Mouse (Mus musculus): ENCODE results near the gene Phox2a. TPM values are rescaled to one million over a fixed set of nuclear protein-coding genes. Genes with fewer than 3 reads are reported as not detected.

Phox2a gene
- total RNA-seq, 2 experiments from 2014 or later, result 0.42 to 0.48 TPM

- no peak for DNase-seq
- intact Hi-C loops (cut with DNase I), result no loop called here
These were observed 19.1 kb downstream of the Phox2a start for GRCm38 (mm10) chr7:101837154-101837605.

- DNase-seq, result peak; percentile 91 to 92
- intact Hi-C loops (cut with DNase I), result loop anchor here (2.0 kb wide), 2 partner anchors 57 to 159 kb away; no protein-coding TSS in a partner anchor
These were observed 19.7 kb downstream of the Phox2a start, which contains the start of gene Inppl1 for GRCm38 (mm10) chr7:101837606-101838471. Gene Inppl1, minus strand, starts transcription at chr7:101838229.

DNA sequence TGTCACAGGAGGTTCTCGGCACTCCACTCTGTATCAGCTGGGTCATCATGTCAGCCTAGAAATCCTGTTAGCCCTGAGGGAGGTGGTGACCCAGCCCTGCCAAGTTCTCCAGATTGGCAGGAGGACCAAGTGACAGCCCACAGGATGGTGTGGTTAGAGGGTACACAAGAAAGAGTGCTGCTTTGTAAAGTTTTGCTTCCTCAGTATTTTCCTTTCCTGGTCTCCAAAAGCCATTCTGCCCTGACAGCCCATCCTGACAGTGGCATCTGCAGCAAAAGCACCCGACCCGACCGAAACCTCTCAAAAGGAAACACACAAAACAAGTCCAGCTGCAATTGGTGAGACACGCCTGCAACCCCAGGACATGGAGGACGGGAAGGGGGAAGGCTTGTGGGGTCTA is 26.1 kb downstream of the Phox2a start:
- intact Hi-C loops (cut with DNase I), result no loop called here
- DNase-seq, result no peak

DNA sequence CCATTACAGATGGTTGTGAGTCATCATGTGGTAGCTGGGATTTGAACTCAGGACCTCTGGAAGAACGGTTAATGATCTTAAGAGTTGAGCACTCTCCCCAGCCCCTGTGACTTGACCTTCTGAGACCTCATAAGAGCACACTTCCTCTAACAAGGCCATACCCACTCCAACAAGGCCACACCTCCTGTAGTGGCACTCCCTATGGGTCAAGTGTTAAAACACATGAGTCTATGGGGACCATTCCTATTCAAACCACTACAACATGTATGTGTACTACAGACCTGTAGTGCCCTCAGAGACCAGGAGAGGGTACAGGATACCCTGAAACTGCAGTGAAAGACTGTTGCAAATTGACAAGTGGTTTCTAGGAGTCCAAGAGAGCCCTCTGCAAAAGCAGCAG is 29.8 kb downstream of the Phox2a start:
- intact Hi-C loops (cut with DNase I), result no loop called here
- DNase-seq, result no peak

DNA sequence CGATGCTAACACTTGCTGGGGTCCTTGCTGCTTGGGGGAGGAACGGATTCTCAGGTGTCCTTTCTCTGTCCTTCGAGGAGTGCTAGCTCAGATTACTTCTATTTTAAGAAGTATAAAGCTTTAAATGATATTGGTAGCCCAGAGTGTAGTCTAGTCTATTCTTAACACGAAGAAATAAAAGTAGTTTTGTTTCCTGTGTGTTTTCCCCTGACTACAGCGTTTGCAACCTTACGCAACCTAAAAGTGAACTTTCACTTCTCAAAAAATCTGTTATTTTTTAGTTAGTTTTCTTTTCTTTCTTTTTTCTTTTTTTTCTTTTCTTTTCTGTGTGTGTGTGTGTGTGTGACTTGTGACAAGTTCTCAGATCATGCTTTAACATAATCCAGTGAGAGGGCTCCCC is 33.6 kb downstream of the Phox2a start:
- intact Hi-C loops (cut with DNase I), result no loop called here
- DNase-seq, result no peak

- no peak for DNase-seq
- intact Hi-C loops (cut with DNase I), result no loop called here
These were observed 34.7 kb downstream of the Phox2a start for GRCm38 (mm10) chr7:101852846-101853245.

GRCm38 (mm10) chr7:101853816-101854215 is 35.7 kb downstream of the Phox2a start:
- DNase-seq, result no peak
- intact Hi-C loops (cut with DNase I), result no loop called here

- intact Hi-C loops (cut with DNase I), result no loop called here
- no peak for DNase-seq
These were observed 39.0 kb downstream of the Phox2a start, which contains the start of gene Folr2 for GRCm38 (mm10) chr7:101857094-101857493. Gene Folr2, minus strand, starts transcription at chr7:101857194.

DNA sequence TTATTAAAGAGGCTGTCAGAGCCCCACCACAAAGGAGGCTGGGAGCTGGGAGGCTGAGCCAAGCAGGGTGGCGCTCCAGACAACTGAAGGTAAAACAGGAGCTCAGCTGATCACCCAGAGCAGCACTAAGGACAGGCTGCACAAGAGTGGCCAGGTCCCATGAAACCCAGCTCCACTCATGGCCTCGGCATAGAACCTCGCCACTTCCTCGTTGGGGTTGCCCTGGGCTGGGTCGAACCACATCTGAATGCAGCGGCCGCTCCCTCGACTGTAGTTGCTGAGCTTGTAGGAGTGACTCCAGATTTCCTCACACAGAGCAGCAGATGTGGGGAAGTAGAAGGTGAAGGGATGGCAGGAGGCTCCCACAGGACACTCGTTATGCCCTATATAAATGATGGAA is 40.2 kb downstream of the Phox2a start:
- intact Hi-C loops (cut with DNase I), result no loop called here
- no peak for DNase-seq

- intact Hi-C loops (cut with DNase I), result no loop called here
- no peak for DNase-seq
These were observed 42.9 kb downstream of the Phox2a start for GRCm38 (mm10) chr7:101860978-101861377.

GRCm38 (mm10) chr7:101862291-101862690 is 44.2 kb downstream of the Phox2a start:
- DNase-seq, result no peak
- intact Hi-C loops (cut with DNase I), result no loop called here

GRCm38 (mm10) chr7:101863415-101863814 is 45.3 kb downstream of the Phox2a start, which contains the start of gene Anapc15:
Gene Anapc15, plus strand, starts transcription at chr7:101863715.
- intact Hi-C loops (cut with DNase I), result no loop called here
- DNase-seq, result no peak

DNA sequence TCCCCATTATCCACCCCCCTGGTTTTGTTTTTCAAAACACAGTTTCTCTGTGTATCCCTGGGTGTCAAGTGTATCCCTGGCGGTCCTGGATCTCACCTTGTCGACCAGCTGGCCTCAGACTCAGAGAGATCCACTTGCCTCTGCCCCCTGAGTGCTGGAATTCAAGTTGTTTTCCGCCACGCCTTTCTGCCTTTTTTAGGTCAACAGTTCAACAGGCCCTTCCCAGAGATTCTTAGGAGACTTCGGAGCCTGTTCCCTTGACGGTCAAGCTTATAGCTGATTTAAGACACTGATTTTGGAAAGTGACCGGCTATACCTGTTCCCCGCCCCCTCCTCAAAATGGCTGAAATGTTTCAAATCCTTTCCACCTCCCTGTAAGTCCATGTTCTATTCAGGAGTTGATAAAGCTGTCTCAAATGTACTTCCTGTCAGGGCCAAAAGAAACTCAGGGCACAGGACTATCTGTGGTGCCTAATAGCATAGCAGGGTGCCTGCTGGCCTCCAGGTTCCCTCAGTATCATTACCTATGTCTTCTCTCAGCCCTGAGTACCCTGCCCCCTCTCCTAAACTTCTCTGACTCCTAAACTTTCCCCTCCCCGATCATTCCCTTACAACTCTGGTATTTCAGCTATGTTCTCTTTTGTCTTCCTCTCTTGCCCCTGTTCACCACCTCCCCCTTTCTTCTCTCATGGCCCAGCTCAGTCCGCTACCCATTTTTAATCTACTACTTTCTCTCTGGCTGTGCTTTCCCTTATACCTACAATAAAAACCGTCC is 48.6 kb downstream of the Phox2a start:
- intact Hi-C loops (cut with DNase I), result no loop called here
- no peak for DNase-seq

DNA sequence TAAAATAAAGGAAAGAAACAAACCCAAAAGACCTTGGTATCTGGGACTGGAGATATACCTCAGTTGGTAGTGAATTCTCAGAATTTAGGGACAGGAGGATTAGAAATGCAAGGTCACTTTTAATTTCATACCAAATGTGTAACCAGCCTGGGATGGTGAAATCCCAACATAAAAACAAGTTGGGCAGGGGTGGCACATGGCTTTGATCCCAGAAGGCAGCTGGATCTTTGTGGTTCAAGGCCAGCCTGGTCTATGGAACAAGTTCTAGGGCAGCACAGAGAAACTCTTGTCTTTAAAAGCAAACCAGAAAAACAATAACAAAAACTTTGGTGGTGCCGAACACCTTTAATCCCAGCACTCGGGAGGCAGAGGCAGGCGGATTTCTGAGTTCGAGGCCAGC is 49.4 kb downstream of the Phox2a start:
- DNase-seq, result no peak
- intact Hi-C loops (cut with DNase I), result no loop called here

DNA sequence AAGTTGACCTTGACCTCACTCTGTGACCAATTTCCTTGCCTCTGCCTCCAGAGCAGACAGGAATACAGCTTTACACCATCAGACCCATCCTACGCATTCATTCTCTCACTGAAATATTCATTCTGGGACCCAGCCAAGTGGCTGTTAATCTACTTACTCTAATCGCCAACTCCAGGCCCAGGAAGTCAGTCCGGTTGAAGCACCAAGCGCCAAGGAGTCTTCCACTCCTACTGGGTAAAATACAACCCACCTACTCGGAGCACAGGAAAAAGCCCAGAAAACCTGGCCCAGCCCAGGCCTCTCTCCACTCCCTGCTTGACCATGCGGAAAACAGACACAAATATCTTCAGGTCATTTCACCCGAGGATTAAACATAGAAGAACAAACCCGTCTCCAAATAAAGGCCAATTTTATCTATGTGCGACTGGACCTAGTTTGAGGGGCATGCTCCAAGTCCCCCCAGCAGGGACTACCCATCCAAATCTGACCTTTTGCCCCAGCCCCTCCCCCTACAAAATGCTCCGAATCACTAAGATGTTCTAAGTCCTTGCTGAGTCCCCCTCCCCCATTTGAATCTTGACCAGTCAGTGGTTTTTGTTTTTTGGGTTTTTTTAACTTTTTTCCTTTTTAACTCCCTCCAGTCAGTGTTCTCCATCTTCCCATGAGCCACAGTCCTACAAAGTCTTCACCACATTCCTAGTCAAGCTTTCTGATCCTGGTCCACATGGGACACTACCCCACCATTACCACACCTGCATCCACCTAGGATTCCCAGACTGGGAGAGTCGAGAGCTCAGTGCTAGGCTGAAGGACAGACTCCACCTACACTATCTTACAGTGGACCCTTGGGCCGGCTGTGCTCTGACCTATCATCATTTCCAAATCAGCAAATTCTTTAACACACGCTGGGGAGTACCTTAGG is 50.4 kb downstream of the Phox2a start:
- intact Hi-C loops (cut with DNase I), result no loop called here
- peak; percentile 33 to 45 for DNase-seq

DNA sequence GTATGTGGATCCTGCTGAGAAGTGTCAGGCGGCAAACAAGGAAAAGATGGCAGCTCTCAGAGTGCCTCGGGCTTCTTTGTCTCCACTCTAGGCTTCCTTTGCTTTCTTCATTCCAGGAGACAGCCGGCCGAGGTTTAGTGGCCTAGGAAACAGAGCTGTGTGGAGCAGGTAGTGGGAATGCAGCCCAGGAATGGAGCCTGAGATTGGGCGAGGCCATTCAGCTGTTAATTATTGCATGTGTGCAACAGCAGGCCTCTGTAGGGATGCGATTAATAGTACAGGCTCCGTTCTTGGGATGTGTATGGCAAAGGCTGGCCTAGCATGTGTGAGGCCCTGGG is 51.0 kb downstream of the Phox2a start:
- DNase-seq, result no peak
- intact Hi-C loops (cut with DNase I), result no loop called here

DNA sequence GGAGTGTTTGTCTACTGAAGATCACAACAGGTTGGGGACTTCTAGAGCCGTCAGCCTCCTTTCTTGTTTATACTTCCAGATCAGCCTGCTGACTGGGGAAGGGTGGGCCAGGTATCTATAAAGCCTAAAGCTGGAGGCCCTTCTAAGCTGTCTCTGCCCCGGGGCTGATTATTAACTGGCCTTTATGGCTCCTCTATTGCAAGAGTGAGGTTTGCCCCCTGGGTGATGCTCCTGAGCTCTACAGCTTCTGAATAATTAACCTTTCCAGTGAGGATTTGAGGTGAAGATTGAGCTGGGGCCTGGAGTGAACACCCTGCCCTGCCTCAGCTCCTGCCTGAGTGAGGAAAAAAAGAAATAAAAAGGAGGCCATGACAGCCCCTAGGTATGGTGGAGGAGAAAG is 52.5 kb downstream of the Phox2a start, which contains the start of gene Folr1:
Gene Folr1 (minus strand): TSS at position 160 of the 400 bp plus-strand sequence.
- DNase-seq, result no peak
- intact Hi-C loops (cut with DNase I), result no loop called here

DNA sequence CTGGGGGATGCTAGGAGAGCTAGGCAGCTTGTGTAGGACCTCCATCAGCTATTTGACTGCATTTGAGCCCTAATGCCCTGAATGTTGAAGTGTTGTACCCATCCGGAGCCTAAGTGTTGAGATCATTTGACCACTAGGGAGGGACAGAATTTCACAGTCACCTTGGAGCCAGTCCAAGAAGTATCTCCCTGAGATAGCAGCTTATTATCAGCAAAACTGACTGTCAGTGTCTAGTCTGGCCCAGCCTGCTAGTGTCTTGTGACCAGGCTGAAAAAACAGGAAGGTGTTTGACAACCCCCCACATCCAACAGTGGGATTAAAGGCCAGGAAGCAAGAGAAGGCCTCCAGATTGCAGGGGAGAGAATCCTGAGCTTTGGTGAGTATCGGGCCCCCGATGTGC is 53.2 kb downstream of the Phox2a start:
- DNase-seq, result peak; percentile 17
- intact Hi-C loops (cut with DNase I), result no loop called here
